In the genomic region with DNA sequence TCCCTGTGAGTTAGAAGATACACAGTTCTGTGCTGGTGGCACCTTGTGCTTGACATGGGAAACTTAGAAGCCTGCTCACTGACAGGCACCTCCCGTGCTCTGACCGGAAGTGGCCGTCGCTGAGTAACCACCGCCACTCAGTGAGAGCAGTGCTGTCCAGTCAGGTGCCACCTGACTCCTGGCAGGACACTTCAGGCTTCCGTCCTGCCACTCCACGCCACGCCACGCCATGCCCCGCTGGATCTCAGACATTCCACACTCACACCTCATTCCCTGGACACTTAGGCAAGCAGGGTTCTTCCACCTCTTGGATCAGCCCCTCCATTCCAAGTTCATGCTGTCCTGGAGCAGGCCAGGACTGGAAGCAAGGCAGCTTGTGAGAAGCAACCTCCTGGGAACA, we compare ENCODE assay signal across 20 mouse cellular contexts. TPM values are rescaled to one million over a fixed set of nuclear protein-coding genes. Genes with fewer than 3 reads are reported as not detected.
DNase-seq lines count a peak whose midpoint lies in the region; ATAC-seq and TF ChIP-seq lines count a peak whose summit lies in the region.
"Had no signal": no experiment of that assay in that cellular context is flagged by ENCODE, and none has a peak within 500 bp of the region (broad histone marks: within the 10 kb centered on the region; RNA-seq: fewer than 3 reads in every experiment).

No protein-coding gene starts in this region.

- H3K4me1 ChIP-seq in liver, embryonic 12.5 days = peaks cover 26% of the 10 kb centered on the region
- peaks cover 39% of the 10 kb centered on the region for H3K4me1 ChIP-seq in liver, postnatal 0 days (ENCODE audit: insufficient read depth)
- peaks cover 4% of the 10 kb centered on the region; the same call in 1 of the 2 replicates for H3K4me1 ChIP-seq in lung, embryonic 14.5 days (ENCODE audit: insufficient read depth)
- H3K4me1 ChIP-seq in forebrain, embryonic 14.5 days (ENCODE audit: control insufficient read depth, insufficient read depth, low read length) = no peaks in the 10 kb centered on the region
- H3K4me1 ChIP-seq in hindbrain, embryonic 12.5 days = no peaks in the 10 kb centered on the region
- H3K4me1 ChIP-seq: forebrain, embryonic 12.5 days; neural tube, embryonic 12.5 days had no signal

- no peak for TF ChIP-seq EP300 in liver, postnatal 0 days (IDR thresholded peaks at IDR 0.05; ENCODE audit: low read depth)

- peak overlapping the region; percentile 61 for H3K27ac ChIP-seq in liver, embryonic 12.5 days
- no peak overlapping the region for H3K27ac ChIP-seq in liver, postnatal 0 days (ENCODE audit: low read depth)
- peak overlapping the region; percentile 46; the same call in 1 of the 2 replicates for H3K27ac ChIP-seq in lung, embryonic 14.5 days (ENCODE audit: low read depth)
- no peak overlapping the region for H3K27ac ChIP-seq in forebrain, embryonic 14.5 days (ENCODE audit: low read depth, low read length)
- no peak overlapping the region for H3K27ac ChIP-seq in hindbrain, embryonic 12.5 days
- H3K27ac ChIP-seq: forebrain, embryonic 12.5 days; heart, embryonic 15.5 days; neural tube, embryonic 12.5 days had no signal

- H3K4me3 ChIP-seq in liver, embryonic 12.5 days = no peak overlapping the region
- H3K4me3 ChIP-seq in liver, postnatal 0 days (ENCODE audit: low read depth, low read length) = no peak overlapping the region
- no peak overlapping the region for H3K4me3 ChIP-seq in lung, embryonic 14.5 days (ENCODE audit: low read depth, low read length)
- no peak overlapping the region for H3K4me3 ChIP-seq in forebrain, embryonic 14.5 days (ENCODE audit: low read depth, low read length)
- H3K4me3 ChIP-seq in hindbrain, embryonic 12.5 days = no peak overlapping the region
- H3K4me3 ChIP-seq: forebrain, embryonic 12.5 days; heart, embryonic 15.5 days; neural tube, embryonic 12.5 days had no signal

- no peak for ATAC-seq in liver, embryonic 12.5 days
- ATAC-seq in liver, postnatal 0 days = no peak
- ATAC-seq in lung, embryonic 14.5 days (ENCODE audit: insufficient read depth) = no peak
- no peak for ATAC-seq in forebrain, embryonic 14.5 days
- no peak for ATAC-seq in hindbrain, embryonic 12.5 days (ENCODE audit: low FRiP score)

- no peak for TF ChIP-seq CTCF in liver, postnatal 0 days (IDR thresholded peaks at IDR 0.05; ENCODE audit: low read depth)
- TF ChIP-seq CTCF in lung, embryonic 14.5 days (IDR thresholded peaks at IDR 0.05; ENCODE audit: low read depth) = no peak

- no peak overlapping the region for H3K4me2 ChIP-seq in liver, embryonic 12.5 days
- no peak overlapping the region for H3K4me2 ChIP-seq in liver, postnatal 0 days (ENCODE audit: low read depth, low read length)
- no peak overlapping the region for H3K4me2 ChIP-seq in lung, embryonic 14.5 days
- H3K4me2 ChIP-seq in forebrain, embryonic 14.5 days (ENCODE audit: low read length) = no peak overlapping the region
- H3K4me2 ChIP-seq in hindbrain, embryonic 12.5 days (replicated peaks) = no peak overlapping the region
- H3K4me2 ChIP-seq: forebrain, embryonic 12.5 days; heart, embryonic 15.5 days; neural tube, embryonic 12.5 days had no signal

- no peaks in the 10 kb centered on the region for H3K9me3 ChIP-seq in liver, embryonic 12.5 days (replicated peaks)
- no peaks in the 10 kb centered on the region for H3K9me3 ChIP-seq in liver, postnatal 0 days (ENCODE audit: low read length)
- no peaks in the 10 kb centered on the region for H3K9me3 ChIP-seq in lung, embryonic 14.5 days (ENCODE audit: low read depth, low read length)
- H3K9me3 ChIP-seq in forebrain, embryonic 14.5 days (replicated peaks; ENCODE audit: control insufficient read depth, low read length) = no peaks in the 10 kb centered on the region
- H3K9me3 ChIP-seq in hindbrain, embryonic 12.5 days (replicated peaks) = no peaks in the 10 kb centered on the region
- H3K9me3 ChIP-seq: forebrain, embryonic 12.5 days; heart, embryonic 15.5 days; neural tube, embryonic 12.5 days had no signal

- WGBS in liver, embryonic 12.5 days (ENCODE audit: insufficient replicate concordance) = 78% methylated on average over 10 of the region's 10 CpGs
- 69% methylated on average over 10 of the region's 10 CpGs for WGBS in liver, postnatal 0 days (ENCODE audit: insufficient replicate concordance)
- WGBS in lung, embryonic 14.5 days = 70% methylated on average over 10 of the region's 10 CpGs
- WGBS in forebrain, embryonic 14.5 days = 95% methylated on average over 10 of the region's 10 CpGs
- WGBS in hindbrain, embryonic 12.5 days = 96% methylated on average over 10 of the region's 10 CpGs

- no peak for DNase-seq in liver, postnatal 0 days
- DNase-seq in lung, embryonic 14.5 days = no peak
- DNase-seq in lung, postnatal 36 days = peak; percentile 70
- no peak for DNase-seq in forebrain, embryonic 14.5 days (ENCODE audit: low spot score)
- DNase-seq in urinary bladder, postnatal 36 days (ENCODE audit: low spot score in 2 of 2) = no peak
- DNase-seq: adrenal gland, adult 8-10 months; B cell, adult 2 months; cerebellum, adult 9-11 months; gastrocnemius, postnatal 10 days; heart, adult 18-20 months; heart, postnatal 4 days; kidney, adult 18-20 months; kidney, postnatal 14 days; left cerebral cortex, postnatal 4 days; thymus, postnatal 36 days had no signal

- H3K36me3 ChIP-seq in liver, embryonic 12.5 days = peaks cover 59% of the 10 kb centered on the region
- peaks cover 52% of the 10 kb centered on the region for H3K36me3 ChIP-seq in liver, postnatal 0 days (replicated peaks; ENCODE audit: insufficient read depth, low read length)
- H3K36me3 ChIP-seq in lung, embryonic 14.5 days (ENCODE audit: insufficient read depth) = peaks cover 61% of the 10 kb centered on the region
- peaks cover 68% of the 10 kb centered on the region for H3K36me3 ChIP-seq in forebrain, embryonic 14.5 days (ENCODE audit: control insufficient read depth, insufficient read depth, low read length)
- peaks cover 62% of the 10 kb centered on the region for H3K36me3 ChIP-seq in hindbrain, embryonic 12.5 days

- H3K27me3 ChIP-seq in liver, embryonic 12.5 days (replicated peaks) = no peaks in the 10 kb centered on the region
- H3K27me3 ChIP-seq in liver, postnatal 0 days (ENCODE audit: insufficient read depth, low read length) = no peaks in the 10 kb centered on the region
- no peaks in the 10 kb centered on the region for H3K27me3 ChIP-seq in lung, embryonic 14.5 days (ENCODE audit: insufficient read depth, low read length)
- H3K27me3 ChIP-seq in forebrain, embryonic 14.5 days (replicated peaks; ENCODE audit: control insufficient read depth, insufficient read depth, low read length) = no peaks in the 10 kb centered on the region
- no peaks in the 10 kb centered on the region for H3K27me3 ChIP-seq in hindbrain, embryonic 12.5 days
- H3K27me3 ChIP-seq: forebrain, embryonic 12.5 days; heart, embryonic 15.5 days; neural tube, embryonic 12.5 days had no signal

- no peak overlapping the region for H3K9ac ChIP-seq in liver, embryonic 12.5 days
- no peak overlapping the region for H3K9ac ChIP-seq in liver, postnatal 0 days (replicated peaks)
- H3K9ac ChIP-seq in lung, embryonic 14.5 days = no peak overlapping the region
- no peak overlapping the region for H3K9ac ChIP-seq in forebrain, embryonic 14.5 days (ENCODE audit: low read length)
- H3K9ac ChIP-seq in hindbrain, embryonic 12.5 days = no peak overlapping the region
- H3K9ac ChIP-seq: forebrain, embryonic 12.5 days; heart, embryonic 15.5 days; neural tube, embryonic 12.5 days had no signal

RNA-seq across cellular contexts. Expression of gene Ripor3, which starts 32.1 kb away (rescaled TPM):
- polyA plus RNA-seq in liver, embryonic 12.5 days (2016; fragmentation: Nextera tagmentation; extraction: Ambion mirVana) = 2.4 and 2.9 TPM in 2 replicates
- 1.4 TPM in 2 replicates for polyA plus RNA-seq in liver, postnatal 0 days (2015; fragmentation: Nextera tagmentation; extraction: Ambion mirVana)
- 2.0 and 2.2 TPM in 2 replicates for polyA plus RNA-seq in lung, embryonic 14.5 days (2014; fragmentation: Nextera tagmentation; extraction: Ambion mirVana)
- 0.22 and 0.42 TPM in 2 replicates for polyA plus RNA-seq in forebrain, embryonic 14.5 days (2014; fragmentation: Nextera tagmentation; extraction: Ambion mirVana)
- 1.1 and 1.3 TPM in 2 replicates for polyA plus RNA-seq in hindbrain, embryonic 12.5 days (2016; fragmentation: Nextera tagmentation; extraction: Ambion mirVana)

RNA-seq across cellular contexts. Expression of gene Ptpn1, which starts 46.4 kb away (rescaled TPM):
- 38.4 and 39.2 TPM in 2 replicates for polyA plus RNA-seq in liver, embryonic 12.5 days (2016; fragmentation: Nextera tagmentation; extraction: Ambion mirVana)
- 31.4 and 32.4 TPM in 2 replicates for polyA plus RNA-seq in liver, postnatal 0 days (2015; fragmentation: Nextera tagmentation; extraction: Ambion mirVana)
- 59.3 and 61.3 TPM in 2 replicates for polyA plus RNA-seq in lung, embryonic 14.5 days (2014; fragmentation: Nextera tagmentation; extraction: Ambion mirVana)
- polyA plus RNA-seq in forebrain, embryonic 14.5 days (2014; fragmentation: Nextera tagmentation; extraction: Ambion mirVana) = 65.1 and 79.2 TPM in 2 replicates
- polyA plus RNA-seq in hindbrain, embryonic 12.5 days (2016; fragmentation: Nextera tagmentation; extraction: Ambion mirVana) = 96.9 and 118 TPM in 2 replicates

Comparison
In these comparisons a context has a peak if more than half of its experiments do, and no peak if none do; other contexts are left out.
1. H3K27ac ChIP-seq: peak in liver, embryonic 12.5 days (single experiment) and lung, embryonic 14.5 days (single experiment); none in liver, postnatal 0 days (single experiment), forebrain, embryonic 14.5 days (single experiment) and hindbrain, embryonic 12.5 days (single experiment).